Mouse (Mus musculus) bone marrow, adult 2 months (tissue): ENCODE data around the gene Ttc9c.

Experiments
- CTCF ChIP-seq: fragments of 200-500 bp; IDR thresholded peaks from 2 replicates; pipeline ENCODE4 v1.5.1; 2011; ENCODE audit warnings: low read length, control low read depth; ENCODE audit not compliant: control insufficient read depth, insufficient read depth
- POLR2A ChIP-seq: fragments of 200-500 bp; IDR thresholded peaks from 2 replicates; pipeline ENCODE4 v1.6.1; 2011; ENCODE audit warnings: low read depth, mild to moderate bottlenecking, control low read depth, low read length, borderline replicate concordance; ENCODE audit not compliant: control insufficient read depth

GRCm38 (mm10) chr19:8850402-8850901, 31.3 kb upstream of the Ttc9c start, which contains the start of gene Lrrn4cl:
- no peak for TF ChIP-seq CTCF
- no peak for TF ChIP-seq POLR2A
